Mouse (Mus musculus) CH12.LX (cell line): ENCODE measurements around the gene Tmprss11f. TPM values are rescaled to one million over a fixed set of nuclear protein-coding genes. Genes with fewer than 3 reads are reported as not detected.

Source experiments
- DNase-seq: peaks from one replicate; pipeline ENCODE4 v3.0.0-alpha.2; 2013; ENCODE audit errors: extremely low read depth
- H3K27ac ChIP-seq: 2 replicates; pipeline ENCODE4 v1.5.1; 2012; ENCODE audit warnings: low read depth, mild to moderate bottlenecking, control low read depth, moderate library complexity; ENCODE audit not compliant: insufficient read depth
- H3K27me3 ChIP-seq: replicated peaks from 2 replicates; pipeline ENCODE3; 2012; ENCODE audit warnings: inconsistent platforms
- H3K36me3 ChIP-seq, 2 experiments: replicated peaks in 1 of 2; 2 replicates each; pipeline versions ENCODE3 to v1.6.1; 2012; ENCODE audit warnings: inconsistent platforms in 1 of 2, low read length in 1 of 2, mild to moderate bottlenecking in 1 of 2, mixed read lengths in 1 of 2, moderate library complexity in 1 of 2; ENCODE audit not compliant: control insufficient read depth in 1 of 2, insufficient read depth in 1 of 2
- H3K4me1 ChIP-seq, 2 experiments: 2 replicates each; pipeline ENCODE4 v1.6.1; 2012; ENCODE audit warnings: inconsistent platforms in 1 of 2, moderate library complexity in 1 of 2; ENCODE audit not compliant: insufficient read depth in 2 of 2, control insufficient read depth in 1 of 2
- H3K4me2 ChIP-seq: 2 replicates; pipeline ENCODE4 v1.6.1; 2012; ENCODE audit warnings: low read depth, mild to moderate bottlenecking, control low read depth; ENCODE audit not compliant: poor library complexity, insufficient read depth, severe bottlenecking
- H3K4me3 ChIP-seq, 3 experiments: fragments of 150-350 bp in 1 of 3; sonication (generic) in 1 of 3; replicated peaks in 1 of 3; 2 replicates each; pipeline versions ENCODE3 to v1.5.1; 2011 to 2012; ENCODE audit warnings: low read depth in 2 of 3, low read length in 2 of 3, mild to moderate bottlenecking in 2 of 3, moderate library complexity in 2 of 3, control low read depth in 1 of 3, improper control_type of control experiment in 1 of 3, inconsistent platforms in 1 of 3, mixed read lengths in 1 of 3; ENCODE audit not compliant: poor library complexity in 1 of 3
- H3K79me2 ChIP-seq: replicated peaks from 2 replicates; pipeline ENCODE4 v1.6.1; 2012; ENCODE audit warnings: mild to moderate bottlenecking, moderate library complexity; ENCODE audit not compliant: control insufficient read depth, poor library complexity, insufficient read depth, severe bottlenecking; ENCODE audit errors: extremely low read depth
- H3K9ac ChIP-seq: 2 replicates; pipeline ENCODE4 v1.6.1; 2012; ENCODE audit warnings: low read depth, mild to moderate bottlenecking, control low read depth, moderate library complexity; ENCODE audit not compliant: insufficient read depth
- H3K9me3 ChIP-seq: replicated peaks from 2 replicates; pipeline ENCODE3; 2012; ENCODE audit warnings: low read length, inconsistent platforms, mixed read lengths
- BHLHE40 ChIP-seq: IDR thresholded peaks from 2 replicates; pipeline ENCODE4 v1.6.1; 2011; ENCODE audit warnings: mild to moderate bottlenecking, low read depth, low read length, improper control_type of control experiment
- CHD1 ChIP-seq: IDR thresholded peaks from 2 replicates; pipeline ENCODE4 v1.6.1; 2012; ENCODE audit warnings: low read depth, low read length, improper control_type of control experiment, inconsistent platforms
- CHD2 ChIP-seq: IDR thresholded peaks from 2 replicates; pipeline ENCODE4 v1.6.1; 2011; ENCODE audit warnings: low read length, improper control_type of control experiment
- ELF1 ChIP-seq: IDR thresholded peaks from 2 replicates; pipeline ENCODE4 v1.6.1; 2014; ENCODE audit warnings: low read depth, mild to moderate bottlenecking, inconsistent platforms, low read length, improper control_type of control experiment
- JUND ChIP-seq: conservative IDR thresholded peaks from 2 replicates; pipeline ENCODE4 v1.6.1; 2011; ENCODE audit warnings: low read depth, low read length, improper control_type of control experiment
- KAT2A ChIP-seq: IDR thresholded peaks from 2 replicates; pipeline ENCODE4 v1.6.1; 2012; ENCODE audit warnings: low read length, improper control_type of control experiment, inconsistent platforms; ENCODE audit not compliant: insufficient replicate concordance
- MEF2A ChIP-seq: IDR thresholded peaks from 2 replicates; pipeline ENCODE4 v1.6.1; 2014; ENCODE audit warnings: low read depth, mild to moderate bottlenecking, inconsistent platforms, low read length, improper control_type of control experiment, borderline replicate concordance
- MXI1 ChIP-seq: IDR thresholded peaks from 2 replicates; pipeline ENCODE4 v1.6.1; 2011; ENCODE audit warnings: mild to moderate bottlenecking, low read depth, low read length, improper control_type of control experiment
- NELFE ChIP-seq: IDR thresholded peaks from 2 replicates; pipeline ENCODE4 v1.6.1; 2011; ENCODE audit warnings: low read depth, low read length, improper control_type of control experiment
- NRF1 ChIP-seq: IDR thresholded peaks from 2 replicates; pipeline ENCODE4 v1.6.1; 2014; ENCODE audit warnings: low read depth, mild to moderate bottlenecking, inconsistent platforms, low read length, improper control_type of control experiment, moderate library complexity
- PAX5 ChIP-seq: IDR thresholded peaks from 2 replicates; pipeline ENCODE4 v1.6.1; 2012; ENCODE audit warnings: low read length, inconsistent platforms, mixed read lengths
- POLR2A ChIP-seq: IDR thresholded peaks from 2 replicates; pipeline ENCODE4 v1.6.1; 2011; ENCODE audit warnings: low read depth, mild to moderate bottlenecking, improper control_type of control experiment, low read length
- RAD21 ChIP-seq: IDR thresholded peaks from 2 replicates; pipeline ENCODE4 v1.6.1; 2011; ENCODE audit warnings: low read depth, mild to moderate bottlenecking, low read length, improper control_type of control experiment, moderate library complexity
- TCF12 ChIP-seq: IDR thresholded peaks from 2 replicates; pipeline ENCODE4 v1.6.1; 2014; ENCODE audit warnings: low read depth, mild to moderate bottlenecking, inconsistent platforms, low read length, improper control_type of control experiment
- USF2 ChIP-seq: conservative IDR thresholded peaks from 2 replicates; pipeline ENCODE4 v1.6.1; 2011; ENCODE audit warnings: low read depth, low read length, improper control_type of control experiment
- ZKSCAN1 ChIP-seq: IDR thresholded peaks from 2 replicates; pipeline ENCODE4 v1.6.1; 2012; ENCODE audit warnings: low read depth, inconsistent platforms, low read length, improper control_type of control experiment, borderline replicate concordance
- ZNF384 ChIP-seq: IDR thresholded peaks from 2 replicates; pipeline ENCODE4 v1.6.1; 2012; ENCODE audit warnings: low read depth, low read length, improper control_type of control experiment, inconsistent platforms
- dilution Hi-C: fragments of 300-500 bp; cut with MboI; formaldehyde crosslinking; loops from 2 replicates; pipeline ENCODE4 v1.14.3; 2020; ENCODE audit warnings: low sequenced_read_pairs; ENCODE audit not compliant: extremely low pct_unique_long_range_greater_than_20kb, extremely low pct_ligation_motif_present
- in situ Hi-C: fragments of 300-500 bp; cut with MboI; formaldehyde crosslinking; loops from 3 replicates; pipeline ENCODE4 v1.14.3; 2019; ENCODE audit warnings: low sequenced_read_pairs, low pct_ligation_motif_present, low pct_unique_long_range_greater_than_20kb, mixed read lengths
- polyA plus RNA-seq: library from polyadenylated mRNA; unstranded; fragments of >175 nt; gene quantifications from 2 replicates; pipeline ENCODE4 v1.2.1, GENCODE M21; 2012; ENCODE audit warnings: low read depth; ENCODE audit not compliant: insufficient read length
- total RNA-seq, 2 experiments: library from RNA; depleted of rRNA; stranded (reverse); fragments of 300-350 nt in 1 of 2; fragments of >200 nt in 1 of 2; gene quantifications; 2 replicates each; pipeline ENCODE4 v1.2.3; 2012 to 2014

Tmprss11f gene
- total and polyA plus RNA-seq, 3 experiments, result not detected

DNA sequence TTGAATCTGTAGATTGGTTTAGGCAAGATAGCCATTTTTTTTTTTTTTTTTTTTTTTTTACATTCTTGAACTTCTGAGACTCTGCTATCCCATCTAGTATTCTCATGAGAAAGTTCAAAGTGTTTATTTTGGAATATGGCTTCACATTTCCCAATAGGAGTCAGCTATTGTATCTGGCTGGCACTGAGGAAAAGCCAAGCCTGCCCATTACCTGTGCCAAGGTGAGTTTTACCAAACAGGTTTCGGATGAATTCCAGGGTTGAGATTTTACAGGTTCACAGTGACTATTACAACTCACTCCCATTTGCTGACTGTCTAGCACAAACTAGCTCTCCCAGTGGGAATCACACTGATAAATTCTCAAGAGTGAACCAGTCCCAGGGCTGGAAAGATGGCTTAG lies 150.2 kb downstream of the Tmprss11f start:
- no peaks in the 10 kb centered on the region for H3K27me3 ChIP-seq
- H3K9me3 ChIP-seq, result no peaks in the 10 kb centered on the region
- dilution Hi-C loops (no loop called here), in situ Hi-C loops (loop anchor here (25.0 kb wide), 2 partner anchors 155 to 280 kb away; partner anchors contain the start of gene Tmprss11f)
- H3K4me2 ChIP-seq, result no peak overlapping the region
- no peak overlapping the region for H3K9ac ChIP-seq
- TF ChIP-seq NELFE (no peak), MEF2A (no peak), ZKSCAN1 (no peak), ELF1 (no peak), CHD1 (no peak), PAX5 (no peak), CHD2 (no peak), ZNF384 (no peak), TCF12 (no peak), BHLHE40 (no peak), MXI1 (no peak), NRF1 (no peak), USF2 (no peak)
- H3K36me3 ChIP-seq, result no peaks in the 10 kb centered on the region
- no peaks in the 10 kb centered on the region for H3K4me1 ChIP-seq
- no peak overlapping the region for H3K27ac ChIP-seq
- H3K4me3 ChIP-seq, result no peak overlapping the region
- no peaks in the 10 kb centered on the region for H3K79me2 ChIP-seq
- DNase-seq, result no peak

GRCm38 (mm10) chr5:86473859-86474258 lies 158.4 kb downstream of the Tmprss11f start:
- H3K79me2 ChIP-seq, result no peaks in the 10 kb centered on the region
- TF ChIP-seq TCF12 (no peak), RAD21 (no peak), NELFE (no peak), KAT2A (no peak), POLR2A (no peak), JUND (no peak)
- no peak overlapping the region for H3K27ac ChIP-seq
- H3K9ac ChIP-seq, result no peak overlapping the region
- in situ Hi-C loops (no loop called here), dilution Hi-C loops (no loop called here)
- no peaks in the 10 kb centered on the region for H3K27me3 ChIP-seq
- peaks cover 0 to 3% of the 10 kb centered on the region in 2 experiments; a peak in 1 of 4 replicates for H3K4me1 ChIP-seq
- no peak for DNase-seq
- H3K9me3 ChIP-seq, result no peaks in the 10 kb centered on the region
- no peak overlapping the region for H3K4me2 ChIP-seq
- H3K4me3 ChIP-seq, result no peak overlapping the region
- no peaks in the 10 kb centered on the region for H3K36me3 ChIP-seq

Other genes with a start within 250 kb of the Tmprss11f start
- not detected in 2 replicates for gene Tmprss11a, start 163.4 kb downstream of the Tmprss11f start, total RNA-seq (2012; rRNA removed)
- not detected in 2 replicates for gene Tmprss11a, start 163.4 kb downstream of the Tmprss11f start, total RNA-seq (2014; rRNA removed)
- not detected in 2 replicates for gene Tmprss11a, start 163.4 kb downstream of the Tmprss11f start, polyA plus RNA-seq
- not detected in 2 replicates for gene Tmprss11g, start 113.8 kb downstream of the Tmprss11f start, total RNA-seq (2012; rRNA removed)
- not detected in 2 replicates for gene Tmprss11g, start 113.8 kb downstream of the Tmprss11f start, total RNA-seq (2014; rRNA removed)
- not detected in 2 replicates for gene Tmprss11g, start 113.8 kb downstream of the Tmprss11f start, polyA plus RNA-seq
- gene Tmprss11b, start 43.9 kb upstream of the Tmprss11f start, total RNA-seq (2012; rRNA removed), result not detected in 2 replicates
- gene Tmprss11b, start 43.9 kb upstream of the Tmprss11f start, total RNA-seq (2014; rRNA removed), result not detected in 2 replicates
- not detected in 2 replicates for gene Tmprss11b, start 43.9 kb upstream of the Tmprss11f start, polyA plus RNA-seq
- not detected in 2 replicates for gene Tmprss11e, start 113.4 kb upstream of the Tmprss11f start, total RNA-seq (2012; rRNA removed)
- gene Tmprss11e, start 113.4 kb upstream of the Tmprss11f start, total RNA-seq (2014; rRNA removed), result not detected in 2 replicates
- gene Tmprss11e, start 113.4 kb upstream of the Tmprss11f start, polyA plus RNA-seq, result not detected in 2 replicates
- gene Ythdc1, start 171.8 kb upstream of the Tmprss11f start, total RNA-seq (2012; rRNA removed), result 40.0 and 47.8 TPM in 2 replicates
- gene Ythdc1, start 171.8 kb upstream of the Tmprss11f start, total RNA-seq (2014; rRNA removed), result 64.9 and 69.4 TPM in 2 replicates
- gene Ythdc1, start 171.8 kb upstream of the Tmprss11f start, polyA plus RNA-seq, result 116 and 118 TPM in 2 replicates